Mouse (Mus musculus) testis, postnatal 14 days (tissue): Measurements from ENCODE around the gene Fgfr2.

Source experiments
- DNase-seq: peaks from one replicate; pipeline ENCODE4 v3.0.0; 2021; ENCODE audit warnings: low spot score

Fgfr2 gene

GRCm38 (mm10) chr7:130749165-130749564, 2374.0 kb downstream of the Fgfr2 start:
- no peak for DNase-seq

DNA sequence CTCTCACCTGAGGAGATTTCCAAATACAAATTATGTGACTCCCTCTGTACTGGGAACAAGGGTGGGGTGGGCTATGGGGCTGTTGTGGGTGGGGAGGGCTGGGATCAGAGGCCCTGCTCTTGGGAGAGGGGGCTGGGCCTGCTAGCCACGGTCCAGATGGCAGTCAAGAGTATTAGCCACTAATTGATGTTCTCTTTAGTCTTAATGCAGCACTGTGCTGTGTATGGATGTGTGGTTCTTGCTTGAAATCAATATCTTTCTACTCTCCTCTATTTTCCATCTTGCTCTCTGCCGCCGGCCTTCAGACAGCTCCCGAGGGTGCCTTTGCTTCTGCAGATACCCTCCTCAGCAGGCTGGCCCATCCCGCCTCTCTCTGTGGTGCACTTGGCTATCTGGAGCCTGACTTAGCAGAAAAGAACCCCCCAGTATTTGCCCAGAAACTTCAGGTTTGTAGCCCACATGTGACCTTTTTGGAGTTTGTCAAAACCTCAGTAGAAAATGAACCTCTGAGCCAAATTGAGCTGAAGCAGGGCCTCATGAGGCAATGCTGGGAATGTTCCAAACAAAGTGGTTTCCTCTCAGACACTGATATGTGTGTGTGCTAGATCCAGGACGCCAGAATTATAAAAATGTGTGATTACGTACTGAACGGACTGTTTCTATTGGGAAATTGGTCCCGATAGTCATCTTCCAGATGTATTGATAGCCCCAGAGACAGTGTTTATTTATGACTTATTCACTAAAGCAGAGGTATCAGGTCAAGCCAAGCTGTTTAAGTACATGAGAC, 2379.7 kb downstream of the Fgfr2 start:
- DNase-seq, result no peak

- DNase-seq, result no peak
These were observed 2382.1 kb downstream of the Fgfr2 start for GRCm38 (mm10) chr7:130741099-130741498.

GRCm38 (mm10) chr7:130734195-130734787, 2388.9 kb downstream of the Fgfr2 start:
- no peak for DNase-seq

- DNase-seq, result no peak
These were observed 2389.7 kb downstream of the Fgfr2 start for GRCm38 (mm10) chr7:130733423-130733822.

DNA sequence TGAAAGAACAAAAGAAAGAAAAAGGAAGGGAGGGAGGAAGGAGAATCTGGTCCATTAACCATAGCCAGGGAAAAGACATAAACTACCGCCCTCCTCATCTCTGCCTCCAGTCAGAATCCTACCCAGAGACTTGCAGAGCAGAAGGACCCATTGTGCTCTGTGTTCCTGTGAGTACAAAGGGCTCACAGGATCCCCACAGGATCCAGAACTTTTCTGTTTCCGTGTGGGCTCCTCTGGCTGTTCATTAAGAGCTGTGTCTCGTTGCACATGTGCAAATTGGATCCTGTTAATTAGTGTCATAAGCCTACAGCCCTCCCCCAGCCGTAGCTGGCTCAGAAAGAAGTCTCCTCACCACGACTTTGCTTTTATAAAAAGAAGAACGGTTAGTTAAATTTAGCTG, 2390.2 kb downstream of the Fgfr2 start:
- DNase-seq, result no peak

DNA sequence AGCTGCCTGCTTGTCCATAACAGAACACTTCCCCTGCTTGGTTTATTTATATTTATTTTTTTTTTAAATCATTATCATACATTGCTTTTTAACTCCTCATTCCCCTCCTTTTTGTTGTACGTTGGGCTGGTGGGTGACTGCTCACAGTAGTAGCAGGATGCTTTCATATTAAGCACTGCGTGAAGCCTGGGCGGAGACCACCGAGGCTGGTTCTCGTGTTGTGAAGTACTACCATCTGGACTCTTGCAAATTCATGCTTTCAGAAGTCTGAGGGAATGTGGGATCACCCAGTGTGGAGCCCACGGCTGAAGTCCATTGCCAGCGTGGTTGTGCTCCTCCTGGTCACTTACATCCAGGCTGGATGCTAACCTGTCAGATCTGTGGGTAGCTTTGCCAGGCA, 2391.4 kb downstream of the Fgfr2 start:
- no peak for DNase-seq

DNA sequence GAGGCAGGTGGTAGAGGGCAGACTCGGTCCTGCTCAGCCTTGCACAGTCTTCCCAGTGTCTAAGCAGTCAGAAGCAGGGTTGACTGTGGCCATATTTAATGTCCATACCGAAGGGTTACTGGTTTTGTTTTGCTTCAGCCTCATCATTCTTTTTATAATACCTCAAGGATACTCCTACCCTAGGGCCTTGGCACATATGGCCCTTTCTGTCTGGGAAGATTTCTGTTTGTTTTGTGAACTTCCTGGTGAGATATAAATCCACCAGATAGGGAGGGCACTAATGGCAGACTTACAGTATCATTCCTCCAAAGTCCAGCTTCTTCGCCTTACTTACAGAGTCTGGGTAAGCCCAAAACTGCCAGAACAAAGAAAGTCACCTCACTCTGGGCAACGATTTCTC, 2395.6 kb downstream of the Fgfr2 start:
- no peak for DNase-seq

GRCm38 (mm10) chr7:130726724-130727422, 2396.3 kb downstream of the Fgfr2 start:
- DNase-seq, result peak; percentile 31

DNA sequence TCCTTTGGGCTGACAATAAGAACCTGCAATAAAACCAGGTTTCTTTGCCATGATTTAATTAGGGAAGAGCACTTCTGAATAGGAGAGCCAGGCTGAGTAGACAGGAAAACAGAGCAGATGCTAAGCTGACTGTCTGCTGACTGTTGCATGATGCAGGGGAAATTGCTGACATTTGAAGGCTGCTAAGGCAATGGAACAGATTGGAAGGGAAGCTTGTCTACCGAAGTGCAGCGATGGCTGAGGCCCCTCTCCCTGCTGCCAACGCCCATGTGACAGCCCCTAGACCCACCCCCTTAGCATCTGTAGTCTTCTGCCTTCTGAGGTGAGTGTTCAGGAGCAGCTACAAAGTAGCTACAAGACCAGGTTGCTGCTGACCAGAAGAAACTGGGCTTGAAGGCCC, 2397.0 kb downstream of the Fgfr2 start:
- DNase-seq, result no peak

DNA sequence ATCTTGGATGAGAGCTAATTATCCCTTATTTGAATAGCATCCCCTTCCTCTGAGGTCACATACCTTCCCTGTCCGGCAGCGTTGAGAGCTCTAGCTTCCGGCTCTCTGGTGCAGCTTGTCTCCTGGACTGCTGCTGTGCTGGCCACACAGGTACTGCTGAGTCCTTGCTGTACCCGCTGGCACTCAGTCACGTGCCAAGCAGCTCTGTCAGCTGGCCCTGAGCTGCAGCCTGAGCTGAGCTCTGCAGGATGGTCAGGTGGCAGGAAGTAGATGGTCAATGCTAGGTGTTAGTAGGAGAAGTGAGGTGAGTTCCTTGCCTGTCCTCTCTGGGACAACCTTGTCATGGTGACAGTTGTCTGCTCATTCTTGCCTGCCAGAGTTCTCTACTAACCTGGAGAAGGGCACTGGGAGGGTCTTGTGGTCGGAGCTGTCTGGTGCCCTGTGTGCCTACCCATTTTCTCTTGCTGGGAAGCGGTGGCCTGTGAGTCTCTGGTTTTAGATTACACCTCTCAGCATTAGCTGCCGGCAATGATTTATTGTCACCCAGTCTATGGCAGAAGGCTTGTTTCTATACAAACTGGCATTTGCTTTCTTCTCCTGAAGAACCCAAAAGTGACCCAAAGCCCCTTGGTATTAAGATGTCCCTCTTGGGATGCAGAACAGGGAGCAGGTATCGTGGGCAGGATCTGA, 2402.4 kb downstream of the Fgfr2 start:
- DNase-seq, result no peak

DNA sequence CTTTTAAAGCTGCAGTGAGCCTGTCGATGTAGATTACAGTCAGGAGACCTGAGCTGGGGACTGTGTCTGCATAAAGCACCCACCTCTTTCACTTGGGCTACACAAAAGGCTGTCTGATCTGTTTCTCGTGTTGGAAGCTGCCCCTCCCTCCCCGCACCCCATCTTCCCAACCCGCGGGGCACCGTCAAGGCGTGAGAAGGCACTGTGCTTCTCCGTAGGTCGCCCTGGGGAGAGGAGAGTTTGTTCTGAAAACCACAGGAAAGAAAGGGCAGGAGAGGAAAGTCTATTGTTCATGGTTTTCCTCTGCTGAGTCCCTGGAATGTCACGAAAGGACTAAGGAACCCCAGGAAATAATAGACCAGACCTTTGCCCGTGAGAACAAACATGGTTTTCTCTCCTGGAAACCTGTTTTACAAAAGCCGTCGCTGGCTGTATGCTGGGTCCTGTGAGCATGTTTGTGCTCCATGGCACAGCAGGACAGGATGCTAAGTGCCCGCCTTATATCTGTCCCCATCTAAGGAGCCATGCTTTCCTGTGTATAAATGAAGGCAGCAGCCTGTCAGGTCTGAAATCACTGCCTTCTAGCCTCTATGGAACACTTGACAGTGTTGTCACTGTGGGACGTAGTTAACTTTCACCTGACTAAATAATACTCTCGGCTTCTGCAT, 2403.1 kb downstream of the Fgfr2 start:
- DNase-seq, result no peak

DNA sequence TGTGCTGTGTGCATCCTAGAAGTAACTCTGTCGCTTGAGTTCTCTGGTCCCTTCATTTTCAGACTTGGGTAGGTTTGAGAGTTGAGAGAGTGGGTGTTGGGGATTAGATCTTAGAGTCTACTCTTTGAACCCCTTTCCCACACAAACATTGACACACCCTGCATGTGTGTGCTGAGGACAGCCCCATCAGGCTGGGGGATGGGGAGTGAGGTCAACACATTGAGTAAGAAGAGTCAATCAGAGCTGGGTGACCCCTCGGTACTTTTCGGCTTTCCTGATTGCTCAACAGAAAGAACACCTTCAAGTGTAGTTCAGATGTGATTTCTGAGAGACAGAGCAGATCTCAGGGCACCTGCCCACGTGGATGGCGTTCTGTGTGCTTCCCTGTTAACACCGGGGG, 2406.2 kb downstream of the Fgfr2 start:
- no peak for DNase-seq

GRCm38 (mm10) chr7:130716341-130716740, 2406.8 kb downstream of the Fgfr2 start:
- DNase-seq, result no peak

DNA sequence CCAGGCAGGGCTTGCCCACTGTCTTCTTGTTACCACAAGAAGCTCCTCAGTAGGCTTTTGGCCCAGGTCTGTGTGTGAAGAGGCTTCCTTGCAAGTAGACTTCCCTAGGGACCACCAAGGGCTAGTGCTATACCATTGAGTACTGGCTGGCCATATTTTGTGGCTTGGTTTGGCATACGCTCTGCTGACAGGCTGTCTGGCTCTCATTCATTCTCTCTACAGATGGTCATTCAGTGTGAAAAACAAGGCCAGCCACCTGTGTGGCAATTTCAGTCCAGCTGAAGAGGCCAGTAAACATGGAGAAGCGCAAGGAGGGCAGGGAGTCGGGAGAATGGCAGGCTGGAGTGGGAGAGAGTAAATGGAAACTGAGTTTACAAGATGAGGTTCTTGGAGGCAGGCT, 2407.7 kb downstream of the Fgfr2 start:
- DNase-seq, result no peak

- DNase-seq, result no peak
These were observed 2409.8 kb downstream of the Fgfr2 start for GRCm38 (mm10) chr7:130713319-130713718.

GRCm38 (mm10) chr7:130711851-130712250, 2411.3 kb downstream of the Fgfr2 start:
- DNase-seq, result no peak

DNA sequence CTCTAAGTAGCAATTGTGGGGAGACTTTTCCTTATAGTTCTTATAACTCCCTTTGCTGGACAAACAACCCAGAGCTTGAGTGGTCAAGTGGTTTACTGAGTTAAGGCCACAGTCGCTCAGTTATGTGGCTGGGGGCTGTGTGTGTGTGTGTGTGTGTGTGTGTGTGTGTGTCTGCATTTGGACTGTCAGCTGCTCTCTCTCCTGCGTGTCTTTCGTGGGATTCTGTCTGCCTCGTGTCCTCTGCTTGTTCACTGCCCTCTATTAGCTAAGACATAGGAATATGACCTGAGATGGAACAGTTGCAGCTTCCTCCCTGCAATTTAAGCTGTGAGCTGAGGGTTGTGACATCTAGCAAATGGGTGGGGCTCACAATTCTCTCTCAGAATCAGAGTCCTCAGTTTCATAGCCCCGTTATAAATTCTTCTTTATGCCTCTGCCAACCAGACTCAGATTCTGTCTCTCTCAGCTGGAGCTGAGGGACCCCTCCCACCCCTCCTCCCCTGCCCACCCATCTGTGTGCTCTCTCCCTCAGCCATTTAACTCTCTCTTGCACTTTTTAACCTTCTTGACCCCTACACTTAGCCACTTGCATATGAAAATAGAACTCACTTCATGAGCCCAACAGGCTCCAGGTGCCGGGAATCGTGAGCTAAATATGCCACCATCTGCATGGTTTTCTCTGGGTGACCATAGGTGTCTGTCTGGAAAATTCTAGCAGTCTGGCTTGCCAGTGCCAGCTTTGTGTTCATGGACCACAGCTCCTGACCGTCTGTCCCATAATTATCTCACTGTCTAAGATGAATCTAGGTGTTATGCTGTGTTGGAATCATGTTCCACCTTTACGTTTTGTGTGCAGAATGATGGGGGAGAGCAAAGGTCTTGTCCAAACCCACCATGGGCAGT, 2413.5 kb downstream of the Fgfr2 start:
- no peak for DNase-seq

- no peak for DNase-seq
These were observed 2414.2 kb downstream of the Fgfr2 start for GRCm38 (mm10) chr7:130708940-130709339.

DNA sequence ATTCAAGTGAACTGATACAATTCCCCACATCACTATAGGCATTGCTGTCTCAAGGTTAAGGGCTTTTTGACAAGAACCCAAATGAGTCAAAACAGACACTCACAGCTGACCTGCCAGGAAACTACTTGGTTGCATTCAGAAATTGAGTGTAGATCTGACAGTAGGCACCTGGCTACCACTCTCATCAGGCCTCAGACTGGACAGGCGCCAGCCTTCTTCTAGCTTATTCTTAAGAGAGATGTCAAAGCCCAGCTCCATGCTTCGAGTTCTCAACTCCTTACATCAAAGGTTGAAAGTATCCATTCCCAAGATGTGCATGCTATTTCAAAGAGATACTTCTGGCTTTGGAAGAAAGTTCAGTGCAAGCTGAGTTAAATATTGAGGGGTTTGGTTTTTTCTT, 2417.9 kb downstream of the Fgfr2 start:
- DNase-seq, result no peak

DNA sequence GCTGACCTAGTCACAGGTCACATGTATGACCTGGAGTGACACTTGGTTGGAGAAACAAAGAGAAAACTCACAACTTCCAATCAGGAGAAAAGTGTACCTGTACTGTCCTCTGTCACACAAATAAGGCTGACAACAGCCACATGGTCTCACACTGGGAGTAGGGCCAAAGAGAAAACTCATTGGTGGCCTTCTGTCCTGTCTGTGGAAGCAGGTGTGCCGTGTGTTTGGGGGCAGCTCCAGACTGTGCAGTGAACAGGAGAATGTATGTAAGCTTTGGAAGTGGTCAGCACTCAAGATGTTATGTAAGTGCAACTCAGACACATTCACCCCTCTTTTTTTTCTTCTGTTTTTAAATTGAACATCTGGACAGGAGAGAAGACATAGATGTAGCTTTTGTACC, 2421.8 kb downstream of the Fgfr2 start:
- no peak for DNase-seq
